Mouse (Mus musculus) forebrain, embryonic 15.5 days (tissue): ENCODE results near the gene Mknk1. TPM values are rescaled to one million over a fixed set of nuclear protein-coding genes. Genes with fewer than 3 reads are reported as not detected.

Source experiments
- ATAC-seq: fragments of 200-750 bp; cut with Nextera tagmentation; replicated peaks from 2 replicates; pipeline ENCODE4 v1.8.0; 2017; ENCODE audit warnings: mild to moderate bottlenecking, moderate TSS enrichment, moderate library complexity
- H3K27ac ChIP-seq: fragments of 300-500 bp; sonication (generic); replicated peaks from 2 replicates; pipeline ENCODE4 v1.5.1; 2015; ENCODE audit warnings: mild to moderate bottlenecking, inconsistent platforms
- H3K27me3 ChIP-seq: fragments of 300-500 bp; sonication (generic); 2 replicates; pipeline ENCODE4 v1.6.1; 2015; ENCODE audit warnings: inconsistent platforms
- H3K36me3 ChIP-seq: fragments of 300-500 bp; sonication (generic); 2 replicates; pipeline ENCODE4 v1.6.1; 2015; ENCODE audit warnings: mild to moderate bottlenecking, inconsistent platforms
- H3K4me1 ChIP-seq: fragments of 300-500 bp; sonication (generic); 2 replicates; pipeline ENCODE4 v1.6.1; 2015; ENCODE audit warnings: inconsistent platforms
- H3K4me2 ChIP-seq: fragments of 300-500 bp; sonication (generic); replicated peaks from 2 replicates; pipeline ENCODE4 v1.6.1; 2015; ENCODE audit warnings: mild to moderate bottlenecking, inconsistent platforms
- H3K4me3 ChIP-seq: fragments of 300-500 bp; sonication (generic); 2 replicates; pipeline ENCODE4 v1.5.1; 2015; ENCODE audit warnings: mild to moderate bottlenecking, inconsistent platforms
- H3K9ac ChIP-seq: fragments of 300-500 bp; sonication (generic); replicated peaks from 2 replicates; pipeline ENCODE4 v1.6.1; 2015; ENCODE audit warnings: mild to moderate bottlenecking, inconsistent platforms
- H3K9me3 ChIP-seq: fragments of 300-500 bp; sonication (generic); 2 replicates; pipeline ENCODE4 v1.6.1; 2016; ENCODE audit warnings: inconsistent platforms
- WGBS: fragments of 180-500 bp; shearing (Covaris S2); methylation state at CpG from one replicate; pipeline ENCODE4 v1.1.7; 2015; ENCODE audit warnings: mixed read lengths; 5-methylcytosine and 5-hydroxymethylcytosine counted together
- polyA plus RNA-seq: library from polyadenylated mRNA; unstranded; fragments of >200 nt; fragmentation: Nextera tagmentation; extraction: Ambion mirVana; gene quantifications from 2 replicates; pipeline ENCODE4 v1.2.1, GENCODE M21; 2015

The Mknk1 gene
- polyA plus RNA-seq, result 22.1 and 24.8 TPM in 2 replicates

DNA sequence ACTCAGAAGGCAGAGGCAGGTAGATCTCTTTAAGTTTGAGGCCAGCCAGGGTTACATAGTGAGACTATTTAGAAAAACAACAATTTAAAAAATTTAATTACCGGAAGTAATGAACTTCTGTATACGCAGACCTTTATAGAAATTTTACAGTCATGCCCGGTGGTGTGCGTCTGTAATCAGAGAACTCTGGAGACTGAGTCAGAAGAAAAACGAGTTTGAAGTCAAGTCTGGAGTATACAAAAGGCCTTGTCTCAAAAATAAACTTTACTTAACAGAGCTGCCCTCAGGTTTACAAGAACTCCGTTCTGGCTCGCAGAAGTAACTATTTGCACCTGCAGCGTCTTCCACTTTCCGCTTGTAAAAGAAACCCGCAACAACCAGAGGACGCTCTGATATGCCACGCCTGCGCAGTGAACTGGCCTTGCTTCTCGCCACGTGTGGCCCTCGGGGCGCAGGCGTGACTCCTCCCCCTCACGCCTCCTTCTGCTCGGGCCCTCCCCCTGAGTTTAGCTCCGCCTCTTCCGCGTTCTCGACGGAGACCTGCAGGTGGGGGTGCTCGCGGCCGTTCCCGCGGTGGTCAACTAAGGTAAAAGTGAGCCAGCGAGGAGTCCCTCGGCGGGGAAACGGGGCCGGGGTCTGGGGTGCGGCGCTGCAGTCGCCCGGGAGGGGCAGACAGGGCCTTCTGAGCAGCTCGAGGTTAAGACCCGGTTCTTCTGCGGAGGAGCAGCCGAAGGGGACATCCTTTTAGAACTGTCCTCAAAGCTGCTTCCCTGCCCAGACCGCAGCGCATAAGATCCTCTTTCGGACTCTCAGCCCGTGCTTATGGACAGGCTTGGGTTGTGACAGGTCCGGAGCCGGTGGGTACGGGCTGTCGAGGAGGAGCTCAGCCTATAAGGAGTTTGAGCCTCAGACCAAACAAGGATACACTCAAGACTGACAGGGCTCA, at the start of gene Mknk1:
TSS of gene Mknk1 (plus strand) at position 503 of the 946 bp plus-strand sequence.
- WGBS, result 2% methylated on average over 51 of the region's 51 CpGs
- Histone ChIP-seq H3K27me3 (no peaks in the 10 kb centered on the region), H3K4me1 (peaks cover 12% of the 10 kb centered on the region), H3K36me3 (no peaks in the 10 kb centered on the region), H3K9me3 (no peaks in the 10 kb centered on the region), H3K4me3 (peak within 1 kb of the TSS; percentile 63), H3K9ac (peak within 1 kb of the TSS; percentile 63), H3K4me2 (peak within 1 kb of the TSS; percentile 71), H3K27ac (no peak within 1 kb of the TSS)
- ATAC-seq, result peak; percentile 95

DNA sequence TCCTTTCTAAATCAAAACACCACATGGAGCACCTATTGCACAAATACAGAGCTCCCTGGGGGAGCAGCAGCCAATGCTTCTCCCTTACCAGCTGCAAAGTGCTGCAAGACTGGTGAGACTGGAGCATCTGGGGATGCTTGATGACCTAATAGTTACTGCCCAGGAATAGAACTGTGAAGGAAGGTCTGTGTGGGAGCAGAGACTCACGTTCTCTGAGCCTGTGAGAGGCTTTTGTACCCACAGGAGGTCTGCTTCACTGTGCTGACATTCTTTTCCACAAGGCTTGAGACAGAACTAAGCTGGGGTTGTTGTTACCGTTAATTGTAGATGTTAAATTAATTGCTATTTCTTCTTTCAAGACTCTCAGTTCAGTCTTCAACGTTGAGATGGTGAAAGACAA, 48.1 kb upstream of the Mknk1 start:
- H3K27ac ChIP-seq, result no peak overlapping the region
- 70% methylated on average over 3 of the region's 3 CpGs for WGBS
- peaks cover 31% of the 10 kb centered on the region for H3K36me3 ChIP-seq
- no peaks in the 10 kb centered on the region for H3K27me3 ChIP-seq
- peaks cover 2% of the 10 kb centered on the region for H3K4me1 ChIP-seq
- no peak overlapping the region for H3K9ac ChIP-seq
- no peak for ATAC-seq
- no peak overlapping the region for H3K4me2 ChIP-seq
- no peaks in the 10 kb centered on the region for H3K9me3 ChIP-seq
- no peak overlapping the region for H3K4me3 ChIP-seq

DNA sequence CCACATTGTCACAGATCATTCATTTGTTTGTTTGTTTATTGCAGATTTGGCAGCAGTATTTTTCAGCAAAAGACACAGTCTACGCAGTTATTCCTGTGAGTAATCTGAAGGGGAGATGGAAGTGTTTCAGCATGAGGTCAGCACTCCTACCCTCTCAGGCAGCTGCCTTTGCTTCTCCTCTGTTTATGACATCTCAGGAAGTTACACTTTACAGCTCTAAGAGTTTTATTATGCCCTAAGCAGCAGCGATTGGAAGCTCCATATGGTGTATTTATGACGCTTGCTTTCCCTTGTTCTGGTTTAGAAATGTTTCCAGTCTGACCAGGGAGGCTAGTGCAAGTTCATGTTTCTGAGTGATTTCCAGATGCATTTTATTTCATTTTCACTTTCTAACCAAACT, 43.6 kb upstream of the Mknk1 start:
- WGBS, result 96% methylated on average over 3 of the region's 3 CpGs
- no peak for ATAC-seq
- Histone ChIP-seq H3K9ac (no peak overlapping the region), H3K4me1 (no peaks in the 10 kb centered on the region), H3K9me3 (no peaks in the 10 kb centered on the region), H3K4me3 (no peak overlapping the region), H3K36me3 (peaks cover 53% of the 10 kb centered on the region), H3K27me3 (no peaks in the 10 kb centered on the region), H3K4me2 (no peak overlapping the region), H3K27ac (no peak overlapping the region)

- peaks cover 49% of the 10 kb centered on the region for H3K36me3 ChIP-seq
- H3K27ac ChIP-seq, result no peak overlapping the region
- H3K4me1 ChIP-seq, result no peaks in the 10 kb centered on the region
- no peaks in the 10 kb centered on the region for H3K27me3 ChIP-seq
- 56% methylated on average over 3 of the region's 3 CpGs for WGBS
- H3K9me3 ChIP-seq, result no peaks in the 10 kb centered on the region
- no peak overlapping the region for H3K4me3 ChIP-seq
- H3K4me2 ChIP-seq, result no peak overlapping the region
- ATAC-seq, result no peak
- H3K9ac ChIP-seq, result no peak overlapping the region
Measured at GRCm38 (mm10) chr4:115799981-115800380, 39.0 kb upstream of the Mknk1 start.

GRCm38 (mm10) chr4:115812326-115812725, 26.7 kb upstream of the Mknk1 start:
- no peak overlapping the region for H3K27ac ChIP-seq
- H3K9me3 ChIP-seq, result no peaks in the 10 kb centered on the region
- no peak overlapping the region for H3K4me3 ChIP-seq
- no peaks in the 10 kb centered on the region for H3K4me1 ChIP-seq
- no peak overlapping the region for H3K4me2 ChIP-seq
- H3K36me3 ChIP-seq, result peaks cover 15% of the 10 kb centered on the region; the same call in 1 of the 2 replicates
- WGBS, result 76% methylated on average over 4 of the region's 4 CpGs
- H3K9ac ChIP-seq, result no peak overlapping the region
- H3K27me3 ChIP-seq, result no peaks in the 10 kb centered on the region
- no peak for ATAC-seq

GRCm38 (mm10) chr4:115815606-115816005, 23.4 kb upstream of the Mknk1 start:
- no peaks in the 10 kb centered on the region for H3K9me3 ChIP-seq
- no peak overlapping the region for H3K9ac ChIP-seq
- H3K27ac ChIP-seq, result no peak overlapping the region
- WGBS, result 95% methylated on average over 5 of the region's 5 CpGs
- no peaks in the 10 kb centered on the region for H3K4me1 ChIP-seq
- no peak overlapping the region for H3K4me3 ChIP-seq
- no peaks in the 10 kb centered on the region for H3K27me3 ChIP-seq
- ATAC-seq, result no peak
- H3K4me2 ChIP-seq, result no peak overlapping the region
- peaks cover 15% of the 10 kb centered on the region; the same call in 1 of the 2 replicates for H3K36me3 ChIP-seq

GRCm38 (mm10) chr4:115820199-115820598, 18.8 kb upstream of the Mknk1 start:
- ATAC-seq, result no peak
- Histone ChIP-seq H3K36me3 (0 out of 2 replicates have a peak, but pooled peaks cover 2% of the 10 kb centered on the region), H3K27ac (no peak overlapping the region), H3K4me2 (no peak overlapping the region), H3K9ac (no peak overlapping the region), H3K4me3 (no peak overlapping the region), H3K9me3 (no peaks in the 10 kb centered on the region), H3K27me3 (no peaks in the 10 kb centered on the region), H3K4me1 (no peaks in the 10 kb centered on the region)
- 82% methylated on average over 3 of the region's 3 CpGs for WGBS

- no peak for ATAC-seq
- no peaks in the 10 kb centered on the region for H3K9me3 ChIP-seq
- H3K9ac ChIP-seq, result no peak overlapping the region
- H3K36me3 ChIP-seq, result no peaks in the 10 kb centered on the region
- 78% methylated on average over 3 of the region's 3 CpGs for WGBS
- no peak overlapping the region for H3K27ac ChIP-seq
- no peaks in the 10 kb centered on the region for H3K27me3 ChIP-seq
- no peak overlapping the region for H3K4me2 ChIP-seq
- no peak overlapping the region for H3K4me3 ChIP-seq
- no peaks in the 10 kb centered on the region for H3K4me1 ChIP-seq
Measured at GRCm38 (mm10) chr4:115820944-115821343, 18.1 kb upstream of the Mknk1 start.

DNA sequence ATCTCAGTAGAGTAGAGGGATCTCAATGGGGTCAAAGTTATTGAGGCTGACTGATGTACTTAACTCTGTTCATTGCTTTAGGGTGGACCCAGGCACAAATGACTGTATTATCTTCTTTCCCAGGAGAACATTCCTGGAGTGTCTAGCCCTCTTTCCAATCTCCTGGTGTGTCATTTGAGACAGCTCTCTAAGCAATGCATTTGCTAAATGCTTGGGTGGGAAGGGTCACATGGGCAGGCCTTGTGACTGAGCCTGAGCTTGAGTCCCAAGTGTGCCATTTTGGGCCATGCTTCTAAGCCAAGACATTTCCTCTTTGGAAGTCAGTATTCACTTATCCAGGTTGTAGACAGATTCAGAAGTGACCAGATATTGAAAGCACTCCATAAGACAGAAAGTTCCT, 17.6 kb upstream of the Mknk1 start:
- H3K9me3 ChIP-seq, result no peaks in the 10 kb centered on the region
- H3K36me3 ChIP-seq, result no peaks in the 10 kb centered on the region
- H3K27me3 ChIP-seq, result no peaks in the 10 kb centered on the region
- H3K4me1 ChIP-seq, result no peaks in the 10 kb centered on the region
- H3K27ac ChIP-seq, result no peak overlapping the region
- no peak overlapping the region for H3K9ac ChIP-seq
- ATAC-seq, result no peak
- H3K4me2 ChIP-seq, result no peak overlapping the region
- no peak overlapping the region for H3K4me3 ChIP-seq

- H3K9me3 ChIP-seq, result no peaks in the 10 kb centered on the region
- no peak overlapping the region for H3K9ac ChIP-seq
- H3K4me3 ChIP-seq, result no peak overlapping the region
- no peak overlapping the region for H3K4me2 ChIP-seq
- H3K27ac ChIP-seq, result no peak overlapping the region
- 71% methylated on average over 3 of the region's 3 CpGs for WGBS
- H3K27me3 ChIP-seq, result no peaks in the 10 kb centered on the region
- no peaks in the 10 kb centered on the region for H3K4me1 ChIP-seq
- no peaks in the 10 kb centered on the region for H3K36me3 ChIP-seq
- no peak for ATAC-seq
Measured at GRCm38 (mm10) chr4:115821928-115822327, 17.1 kb upstream of the Mknk1 start.

DNA sequence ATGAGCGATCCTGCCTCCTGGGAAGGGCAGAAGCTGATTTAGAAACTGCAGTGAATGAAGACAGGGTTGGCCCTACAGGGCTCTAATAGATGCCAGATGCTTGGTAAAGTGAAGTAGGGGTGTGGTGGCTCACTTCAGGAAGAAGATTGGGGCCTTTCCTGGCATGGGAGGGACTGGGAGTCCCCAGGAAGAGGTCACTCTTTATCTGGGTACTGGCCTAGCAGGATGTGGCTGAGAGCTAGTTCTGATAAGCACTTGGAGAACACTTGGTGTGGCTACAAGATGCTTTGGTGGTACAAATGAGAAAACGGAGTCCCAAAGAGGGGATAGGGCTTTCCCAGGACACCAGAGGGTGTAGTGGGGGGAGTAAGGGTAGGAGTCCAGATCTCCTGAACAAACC, 14.8 kb upstream of the Mknk1 start:
- Histone ChIP-seq H3K4me3 (no peak overlapping the region), H3K36me3 (no peaks in the 10 kb centered on the region), H3K27me3 (no peaks in the 10 kb centered on the region), H3K27ac (no peak overlapping the region), H3K9me3 (no peaks in the 10 kb centered on the region), H3K9ac (no peak overlapping the region), H3K4me2 (no peak overlapping the region), H3K4me1 (peaks cover 13% of the 10 kb centered on the region)
- no peak for ATAC-seq
- WGBS, result 78% methylated on average over 2 of the region's 2 CpGs

DNA sequence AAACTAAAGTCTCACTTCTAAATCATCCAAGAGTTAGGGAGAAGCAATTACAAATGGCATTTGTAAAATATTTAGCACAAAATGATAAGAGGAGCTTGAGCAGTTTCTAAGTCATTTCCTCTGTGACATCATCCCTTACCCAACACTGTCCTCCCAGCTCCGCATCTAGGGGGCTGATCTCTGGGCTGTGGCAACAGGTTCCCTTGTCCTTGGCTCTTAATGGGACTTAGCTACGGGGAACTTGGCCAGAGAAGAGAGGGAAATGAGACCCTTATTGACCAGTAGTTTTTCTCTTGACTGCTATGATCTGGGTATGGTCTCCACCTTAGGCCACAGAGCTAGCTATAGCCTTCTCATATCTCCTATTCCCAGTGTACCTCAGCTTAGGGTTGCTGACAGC, 13.7 kb upstream of the Mknk1 start:
- Histone ChIP-seq H3K9me3 (no peaks in the 10 kb centered on the region), H3K27ac (no peak overlapping the region), H3K4me1 (peaks cover 13% of the 10 kb centered on the region), H3K27me3 (no peaks in the 10 kb centered on the region), H3K9ac (no peak overlapping the region), H3K4me2 (no peak overlapping the region), H3K4me3 (no peak overlapping the region), H3K36me3 (no peaks in the 10 kb centered on the region)
- 81% methylated on average over 2 of the region's 2 CpGs for WGBS
- no peak for ATAC-seq
